Mouse (Mus musculus) large intestine, adult 2 months (tissue): ENCODE results near the gene Fam83c. TPM values are rescaled to one million over a fixed set of nuclear protein-coding genes. Genes with fewer than 3 reads are reported as not detected.
"Not testable (repeated sequence)": the region's sequence is repeated elsewhere in the genome, so short reads cannot be mapped to it uniquely, and the experiment has no call there.

Experiments used
- DNase-seq: peaks from one replicate; pipeline ENCODE4 v3.0.0-alpha.2; 2012; ENCODE audit warnings: low read depth, low spot score
- WGBS: fragments of 180-500 bp; shearing (Covaris S2); methylation state at CpG from one replicate; pipeline ENCODE4 v1.1.7; 2018; 5-methylcytosine and 5-hydroxymethylcytosine counted together
- polyA plus RNA-seq: library from polyadenylated mRNA; depleted of rRNA; stranded (reverse); fragments of >200 nt; gene quantifications from 2 replicates; pipeline ENCODE4 v1.2.3, GENCODE M21; 2012; rRNA removed

Gene Fam83c
- 0.97 and 1.7 TPM in 2 replicates for polyA plus RNA-seq

DNA sequence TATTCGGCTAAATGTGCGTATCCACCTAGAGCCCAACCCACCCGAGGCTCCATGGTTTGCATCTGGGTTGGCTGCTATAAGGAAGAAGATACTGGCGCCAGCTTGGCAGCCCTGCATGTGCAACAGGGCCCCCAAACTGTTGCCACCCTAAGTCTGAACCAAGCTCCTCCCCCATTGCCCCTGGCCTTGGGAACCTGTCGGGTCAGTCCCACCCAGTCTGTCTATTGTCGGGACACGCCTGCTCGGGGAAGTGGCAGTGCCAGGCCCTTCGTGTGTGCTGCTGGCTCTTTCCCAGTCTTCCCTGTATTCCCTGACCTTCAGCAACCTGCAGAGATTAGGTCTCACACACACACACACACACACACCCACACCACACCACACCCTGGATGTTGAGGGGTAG is at the start of gene Fam83c:
Gene Fam83c (minus strand): TSS at position 123 of the 400 bp plus-strand sequence.
- WGBS = 25% methylated on average over 9 of the region's 9 CpGs
- peak; percentile 57 for DNase-seq

DNA sequence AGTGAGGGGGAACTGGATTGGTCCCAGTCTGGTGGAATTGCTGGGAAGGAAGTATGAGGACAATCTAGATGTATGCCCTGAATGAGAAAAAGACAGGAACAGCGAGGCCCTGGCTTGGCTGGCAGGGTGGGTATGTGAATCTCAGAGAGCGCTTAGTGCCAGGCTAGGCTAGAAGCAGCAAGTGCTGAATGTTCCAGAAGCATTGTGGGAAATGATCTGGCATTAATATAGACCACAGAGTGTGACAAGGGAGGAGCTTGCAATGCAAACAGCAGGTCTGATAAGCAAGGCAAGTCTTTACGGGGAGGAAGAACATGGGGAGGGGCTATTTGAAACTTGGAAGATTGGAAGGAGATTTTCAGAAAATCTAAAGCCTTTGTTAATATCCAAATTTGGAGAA is 47.4 kb upstream of the Fam83c start:
- 61% methylated on average over 3 of the region's 3 CpGs for WGBS
- DNase-seq = no peak

DNA sequence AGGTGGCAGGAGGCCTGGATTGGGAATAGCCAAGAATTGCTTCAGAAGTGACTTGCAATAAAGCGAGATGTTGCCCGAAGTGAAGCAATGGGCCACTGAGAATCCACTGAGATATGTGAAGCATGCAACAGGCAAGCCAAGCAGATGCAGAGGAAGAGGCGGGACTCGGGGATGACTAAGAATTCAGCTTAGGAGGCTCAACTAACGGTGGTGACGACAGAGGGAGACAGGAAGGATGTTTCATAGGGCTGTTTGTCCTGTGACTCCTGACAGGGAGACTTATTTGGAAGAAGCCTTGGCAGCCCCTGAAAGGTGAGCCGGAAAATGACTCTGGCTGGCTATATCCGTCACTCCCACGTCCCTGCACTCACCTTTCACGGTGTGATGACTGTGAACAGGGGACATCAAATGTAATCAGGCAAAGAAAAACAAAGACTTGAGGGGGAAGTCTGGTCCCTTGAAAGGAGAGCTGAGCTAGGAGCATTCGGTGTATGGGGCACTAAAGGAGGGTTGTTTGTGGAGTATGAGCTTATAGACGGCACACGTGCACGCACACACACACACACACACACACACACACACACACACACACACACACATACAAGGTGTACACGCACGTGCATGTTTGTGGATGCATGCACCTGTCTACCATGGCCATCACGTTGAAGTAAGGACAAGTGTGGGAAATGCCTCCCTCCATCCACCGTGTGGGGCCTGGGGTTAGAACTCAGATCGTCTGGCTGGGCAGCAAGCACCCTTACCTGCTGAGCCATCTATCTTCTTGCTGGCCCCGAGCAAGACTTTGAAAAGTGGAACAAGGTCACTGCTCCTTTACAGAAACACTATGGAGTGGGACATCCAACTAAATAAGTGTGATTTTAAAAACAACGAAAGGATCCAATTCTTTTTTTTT is 44.6 kb upstream of the Fam83c start:
- no peak for DNase-seq
- 76% methylated on average over 21 of the region's 21 CpGs for WGBS

DNA sequence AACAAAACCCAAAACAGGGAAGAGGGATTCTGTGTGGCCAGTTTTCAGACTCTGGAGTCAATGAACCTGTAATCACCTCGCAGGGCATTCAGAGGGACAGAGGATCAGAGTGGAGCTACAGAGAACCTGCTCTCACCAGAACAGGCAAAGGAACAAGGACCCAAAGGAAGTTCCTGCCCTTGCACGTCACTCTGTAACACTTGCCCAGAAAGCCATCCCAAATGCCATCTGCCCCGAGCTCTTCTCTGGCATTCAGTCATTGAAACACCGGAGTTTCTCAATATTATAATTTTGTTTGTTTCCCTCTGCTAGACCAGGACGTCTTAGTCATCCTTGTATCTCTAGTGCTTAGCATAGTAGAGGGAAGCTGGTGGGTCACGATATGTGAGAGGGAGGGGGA is 39.0 kb upstream of the Fam83c start:
- WGBS = 35% methylated on average over 6 of the region's 6 CpGs
- no peak for DNase-seq

DNA sequence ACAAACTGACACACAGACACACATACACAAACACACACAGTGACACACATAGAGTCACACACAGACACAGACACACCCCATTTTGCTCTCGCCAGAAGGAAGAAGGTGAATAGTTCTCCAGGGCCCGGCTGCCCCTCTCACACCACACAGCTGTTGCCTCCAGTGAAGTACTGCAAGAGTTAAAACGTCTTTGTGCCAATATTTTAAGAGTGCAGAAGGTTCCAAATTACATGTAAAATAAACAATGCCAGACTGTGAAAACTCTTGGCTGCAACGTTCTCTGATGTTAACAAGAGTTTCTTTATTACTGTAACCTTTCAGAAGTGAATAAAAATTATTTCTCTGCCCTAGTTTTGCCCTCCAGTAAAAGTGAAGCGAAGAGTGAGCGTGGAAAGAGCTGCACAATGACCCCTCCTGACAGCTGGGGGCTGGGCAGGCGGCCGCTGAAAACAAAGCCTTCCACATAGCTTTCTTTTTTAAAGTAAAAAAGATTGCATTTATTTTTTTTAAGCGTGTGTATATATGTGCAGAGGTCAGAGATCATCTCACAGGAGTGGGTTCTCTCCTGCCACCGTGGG is 38.4 kb upstream of the Fam83c start:
- no peak for DNase-seq

DNA sequence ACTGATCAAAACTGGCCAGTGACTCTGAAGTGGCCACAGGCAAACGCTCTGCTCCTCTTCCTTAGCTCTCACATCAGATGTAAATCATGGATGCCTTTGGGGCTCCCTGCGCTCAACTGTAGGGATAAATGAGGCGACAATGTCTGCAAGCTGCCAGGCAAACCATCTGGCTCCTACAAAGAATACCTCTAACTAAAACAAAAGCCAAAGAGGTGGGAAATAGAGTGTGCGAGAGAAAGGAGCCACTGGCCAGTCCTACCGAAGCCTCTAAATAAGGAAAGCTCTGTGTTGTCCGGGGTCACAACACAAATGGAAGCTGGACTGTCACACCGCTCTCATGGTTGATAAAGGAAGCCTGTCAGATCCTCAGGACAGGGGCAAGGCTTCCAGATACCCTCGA is 37.8 kb upstream of the Fam83c start:
- WGBS = 66% methylated on average over 8 of the region's 8 CpGs
- DNase-seq = no peak

More for the DNA sequence above, 38.4 kb upstream of the Fam83c start:
- 19% methylated on average over 10 of the region's 10 CpGs for WGBS

DNA sequence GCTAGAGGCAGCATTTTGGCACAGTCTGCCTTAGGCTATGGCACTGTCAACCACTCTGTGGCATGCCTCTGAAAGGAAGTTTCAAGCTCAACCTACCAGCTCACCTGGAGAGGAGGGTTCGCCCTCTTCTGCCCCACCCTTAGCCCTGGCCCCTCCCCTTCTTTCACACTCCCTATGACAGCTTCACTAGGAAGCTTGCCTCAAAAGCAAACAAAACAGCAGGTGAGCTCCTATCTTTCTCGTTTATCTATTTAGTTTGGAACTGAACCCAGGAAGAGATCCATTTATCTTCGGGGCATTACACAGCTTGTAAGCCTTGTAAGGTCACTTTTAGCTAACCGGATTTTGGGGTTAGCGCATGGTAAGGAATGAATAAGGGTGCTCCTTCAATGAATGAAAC is 35.1 kb upstream of the Fam83c start:
- WGBS = 38% methylated on average over 5 of the region's 5 CpGs
- peak; percentile 78 for DNase-seq

GRCm38 (mm10) chr2:155868320-155868719 is 33.7 kb upstream of the Fam83c start:
- no peak for DNase-seq
- WGBS = 95% methylated on average over 8 of the region's 8 CpGs

DNA sequence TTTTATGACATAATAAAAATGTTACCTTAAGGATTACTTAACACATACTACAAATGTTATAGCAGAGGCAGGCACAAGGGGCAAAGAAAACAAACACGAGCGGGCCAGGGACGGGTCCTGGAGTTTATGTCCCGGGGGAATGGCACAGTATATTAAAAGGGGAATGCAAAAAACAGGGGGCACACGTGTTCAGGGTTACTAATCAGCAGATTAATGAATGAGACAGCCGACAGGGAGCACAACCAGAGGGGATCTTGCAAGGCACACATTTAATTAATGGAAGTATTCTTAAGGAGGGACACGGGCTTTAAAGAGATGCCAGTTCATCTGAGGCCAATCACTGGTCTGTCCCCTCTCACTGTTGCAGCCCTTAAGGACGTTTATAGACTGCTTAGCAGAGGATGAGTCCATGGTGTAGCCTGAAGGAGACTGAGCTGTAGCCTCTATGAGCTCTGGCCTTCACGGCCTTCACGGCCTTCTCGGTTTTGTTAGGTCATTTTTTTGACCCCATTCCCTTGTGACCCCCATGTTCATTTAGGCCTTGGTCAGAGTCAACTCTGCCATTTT is 28.7 kb upstream of the Fam83c start:
- DNase-seq = no peak
- 41% methylated on average over 11 of the region's 11 CpGs for WGBS

DNA sequence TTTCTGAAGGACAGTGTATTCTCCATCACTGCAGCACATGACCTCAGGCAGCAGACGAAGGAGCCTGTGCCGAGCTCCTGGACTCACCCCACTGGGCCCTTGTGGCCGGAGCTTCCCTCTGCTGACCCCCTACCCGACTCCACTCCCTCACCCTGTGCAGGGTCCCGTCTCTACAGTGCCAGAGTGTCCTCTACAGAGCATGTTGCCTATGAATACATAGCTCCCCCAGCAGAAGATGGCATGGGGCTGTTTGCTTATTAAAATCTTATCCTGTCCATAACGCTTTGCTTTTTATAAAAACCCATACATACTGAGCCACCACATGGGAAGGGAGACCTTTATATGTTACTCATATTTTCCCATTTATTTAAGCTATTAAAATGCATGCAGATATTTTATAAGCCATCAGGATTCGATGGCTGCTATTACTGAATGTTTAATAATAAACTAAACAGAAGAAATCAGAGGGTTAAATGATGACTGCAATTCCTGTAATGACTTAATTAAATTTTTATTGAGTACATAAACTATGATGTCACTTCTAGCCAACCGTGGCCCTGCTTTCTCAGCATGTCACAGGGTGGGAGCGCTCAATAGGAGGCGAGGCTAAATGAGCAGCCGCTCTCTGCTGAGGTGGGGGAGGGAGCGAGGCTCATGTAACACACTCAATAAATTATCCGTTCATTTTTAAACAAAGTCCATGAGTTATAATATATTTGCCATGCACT is 28.1 kb upstream of the Fam83c start:
- WGBS = 49% methylated on average over 13 of the region's 13 CpGs
- DNase-seq = no peak

- 96% methylated on average over 6 of the region's 6 CpGs for WGBS
- no peak for DNase-seq
Observed at GRCm38 (mm10) chr2:155861581-155861980, 26.9 kb upstream of the Fam83c start.

DNA sequence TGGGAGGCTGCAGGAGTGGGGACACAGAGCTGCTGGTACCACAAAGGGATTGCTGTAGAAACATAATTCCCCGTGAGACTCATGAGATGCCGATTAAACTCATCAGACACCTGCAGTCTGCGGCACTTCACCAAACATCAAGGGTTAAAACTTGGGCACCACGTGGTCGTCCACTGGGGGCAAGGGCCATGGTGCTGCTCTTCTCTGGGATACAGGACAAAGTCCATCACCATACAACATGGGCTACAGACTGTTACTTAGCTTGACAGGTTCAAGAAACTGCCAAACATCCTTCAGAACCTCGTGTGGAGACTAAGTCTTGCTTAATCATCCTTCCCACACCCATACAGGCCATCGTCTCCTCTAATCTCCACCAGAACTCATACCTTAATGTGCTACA is 25.4 kb upstream of the Fam83c start:
- WGBS = 75% methylated on average over 7 of the region's 7 CpGs
- no peak for DNase-seq

DNA sequence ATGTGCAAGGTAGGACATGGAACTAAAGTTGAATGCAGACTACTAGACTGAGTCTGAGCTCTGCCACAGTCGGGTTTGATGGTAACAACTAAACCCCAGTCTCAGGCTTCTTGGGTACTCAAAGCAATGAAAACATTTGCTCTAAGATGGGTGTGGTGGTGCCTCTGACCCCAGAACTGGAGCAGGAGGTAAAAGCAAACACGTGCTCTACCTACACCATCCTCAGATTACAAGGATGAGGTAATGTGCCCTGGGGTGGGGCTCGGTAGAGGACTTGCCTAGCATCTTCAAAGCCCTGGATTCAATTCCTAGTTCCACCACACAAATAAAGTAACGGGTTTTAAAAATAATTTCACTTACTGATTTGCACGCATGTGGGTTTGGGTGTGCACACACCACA is 17.9 kb upstream of the Fam83c start:
- DNase-seq = no peak
- WGBS = 55% methylated on average over 5 of the region's 5 CpGs

DNA sequence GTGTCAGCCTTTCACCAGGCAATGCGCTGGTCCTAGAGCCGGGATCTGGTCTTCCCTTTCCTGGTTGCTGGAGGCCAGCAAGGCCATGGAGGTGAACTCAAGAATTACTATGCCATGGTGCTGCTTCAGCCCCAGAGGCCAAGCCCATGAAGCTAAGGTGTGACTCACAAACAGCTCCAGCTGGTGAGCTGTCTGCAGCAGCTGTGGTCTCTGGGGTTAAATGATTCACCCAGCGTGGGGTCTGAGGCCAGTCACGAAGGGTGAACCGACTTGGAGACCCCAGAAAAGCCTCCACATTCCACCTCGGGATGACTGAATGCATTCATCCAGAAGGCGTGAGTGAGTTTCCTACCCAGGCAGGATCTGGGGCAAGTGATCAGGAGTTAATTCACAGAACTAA is 15.5 kb upstream of the Fam83c start:
- 86% methylated on average over 7 of the region's 7 CpGs for WGBS

GRCm38 (mm10) chr2:155849464-155849863 is 14.8 kb upstream of the Fam83c start:
- WGBS = 50% methylated on average over 7 of the region's 7 CpGs
- no peak for DNase-seq

More for the DNA sequence above, 15.5 kb upstream of the Fam83c start:
- DNase-seq = no peak

- DNase-seq = no peak
- 15% methylated on average over 6 of the region's 6 CpGs for WGBS
Observed at GRCm38 (mm10) chr2:155848291-155848690, 13.6 kb upstream of the Fam83c start.

GRCm38 (mm10) chr2:155846930-155847329 is 12.3 kb upstream of the Fam83c start:
- 66% methylated on average over 8 of the region's 8 CpGs for WGBS
- no peak for DNase-seq

GRCm38 (mm10) chr2:155838961-155839360 is 4.3 kb upstream of the Fam83c start:
- WGBS = 77% methylated on average over 4 of the region's 4 CpGs
- no peak for DNase-seq

DNA sequence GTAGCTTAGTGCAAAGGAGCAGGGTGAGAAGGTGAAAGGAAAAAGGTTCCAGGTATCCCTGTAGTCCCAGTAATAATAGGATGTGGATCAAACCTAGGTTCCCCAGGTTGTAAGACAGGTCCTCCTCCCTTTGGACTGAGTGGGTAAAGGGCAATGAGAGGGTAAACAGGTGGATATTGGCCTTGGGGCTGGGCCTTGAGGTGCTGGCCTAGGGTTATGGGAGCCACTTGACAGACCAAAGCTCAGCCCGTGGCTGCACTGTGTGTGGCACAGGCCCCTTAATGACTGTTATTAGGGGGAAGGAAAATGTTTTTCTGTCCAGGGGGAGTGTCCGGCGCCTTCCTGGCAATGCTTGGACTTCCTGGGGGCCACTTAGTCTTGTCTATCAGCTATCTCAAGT is 3.3 kb upstream of the Fam83c start:
- DNase-seq = no peak
- WGBS = 41% methylated on average over 3 of the region's 3 CpGs

GRCm38 (mm10) chr2:155832087-155832486 is 2.6 kb downstream of the Fam83c start:
- WGBS = 60% methylated on average over 1 of the region's 1 CpGs
- not testable (repeated sequence) for DNase-seq
